Mouse (Mus musculus) liver, postnatal 0 days (tissue): Measurements from ENCODE around the gene Cyp2d34. TPM values are rescaled to one million over a fixed set of nuclear protein-coding genes. Genes with fewer than 3 reads are reported as not detected.

ENCODE experiments used
- ATAC-seq: fragments of 200-750 bp; cut with Nextera tagmentation; 2 replicates; pipeline ENCODE4 v1.8.0; 2017; ENCODE audit warnings: mild to moderate bottlenecking, moderate library complexity
- DNase-seq: peaks from one replicate; pipeline ENCODE4 v3.0.0-alpha.2; 2016
- H3K27ac ChIP-seq: fragments of 300-500 bp; sonication (generic); 2 replicates; pipeline ENCODE4 v1.5.1; 2014; ENCODE audit warnings: antibody characterized with exemption, moderate library complexity, mild to moderate bottlenecking, low read depth
- H3K27me3 ChIP-seq: fragments of 300-500 bp; sonication (generic); 2 replicates; pipeline ENCODE4 v1.6.1; 2014; ENCODE audit warnings: low read length, control low read depth, mixed read lengths; ENCODE audit not compliant: insufficient read depth
- H3K36me3 ChIP-seq: fragments of 300-500 bp; sonication (generic); replicated peaks from 2 replicates; pipeline ENCODE4 v1.6.1; 2014; ENCODE audit warnings: mild to moderate bottlenecking, control low read depth, low read length, moderate library complexity, mixed read lengths; ENCODE audit not compliant: insufficient read depth
- H3K4me1 ChIP-seq: fragments of 300-500 bp; sonication (generic); 2 replicates; pipeline ENCODE4 v1.6.1; 2014; ENCODE audit warnings: antibody characterized with exemption, mild to moderate bottlenecking, control low read depth; ENCODE audit not compliant: insufficient read depth
- H3K4me2 ChIP-seq: fragments of 300-500 bp; sonication (generic); 2 replicates; pipeline ENCODE4 v1.6.1; 2014; ENCODE audit warnings: low read depth, mild to moderate bottlenecking, low read length, moderate library complexity, mixed read lengths
- H3K4me3 ChIP-seq: fragments of 300-500 bp; sonication (generic); 2 replicates; pipeline ENCODE4 v1.5.1; 2014; ENCODE audit warnings: low read depth, low read length
- H3K9ac ChIP-seq: fragments of 300-500 bp; sonication (generic); replicated peaks from 2 replicates; pipeline ENCODE4 v1.6.1; 2014; ENCODE audit warnings: mild to moderate bottlenecking, moderate library complexity
- H3K9me3 ChIP-seq: fragments of 300-500 bp; sonication (generic); 2 replicates; pipeline ENCODE4 v1.6.1; 2016; ENCODE audit warnings: mild to moderate bottlenecking, control low read depth, low read length, mixed read lengths
- CTCF ChIP-seq: sonication (generic); IDR thresholded peaks from 2 replicates; pipeline ENCODE4 v1.5.1; 2016; ENCODE audit warnings: antibody characterized with exemption, low read depth
- EP300 ChIP-seq: IDR thresholded peaks from 2 replicates; pipeline ENCODE4 v1.6.1; 2016; ENCODE audit warnings: antibody characterized with exemption, low read depth, mild to moderate bottlenecking
- WGBS: fragments of 180-500 bp; shearing (Covaris S2); extraction: QIAGEN DNeasy Blood & Tissue Kit; methylation state at CpG from one replicate; pipeline ENCODE4 v1.1.7; 2014; ENCODE audit not compliant: insufficient replicate concordance; 5-methylcytosine and 5-hydroxymethylcytosine counted together
- polyA plus RNA-seq: library from polyadenylated mRNA; unstranded; fragments of >200 nt; fragmentation: Nextera tagmentation; extraction: Ambion mirVana; gene quantifications from 2 replicates; pipeline ENCODE4 v1.2.1, GENCODE M21; 2015

The Cyp2d34 gene
- polyA plus RNA-seq, 1 experiment from 2014 or later = not detected

GRCm38 (mm10) chr15:82641390-82641789, 20.6 kb upstream of the Cyp2d34 start:
- TF ChIP-seq CTCF (no peak), EP300 (0 out of 2 replicates have a peak, but pooled peaks have one; percentile 27)
- peak; percentile 29 for DNase-seq
- ATAC-seq = peak; percentile 85
- H3K9ac ChIP-seq = no peak overlapping the region
- 65% methylated on average over 5 of the region's 5 CpGs for WGBS
- no peaks in the 10 kb centered on the region for H3K9me3 ChIP-seq
- H3K4me3 ChIP-seq = no peak overlapping the region
- no peaks in the 10 kb centered on the region for H3K27me3 ChIP-seq
- H3K27ac ChIP-seq = peak overlapping the region; percentile 16; the same call in 1 of the 2 replicates
- H3K4me2 ChIP-seq = no peak overlapping the region
- H3K4me1 ChIP-seq = no peaks in the 10 kb centered on the region; the same call in 1 of the 2 replicates
- no peaks in the 10 kb centered on the region for H3K36me3 ChIP-seq

- Histone ChIP-seq H3K27ac (no peak overlapping the region), H3K36me3 (no peaks in the 10 kb centered on the region), H3K4me1 (no peaks in the 10 kb centered on the region; the same call in 1 of the 2 replicates), H3K9me3 (no peaks in the 10 kb centered on the region), H3K9ac (no peak overlapping the region), H3K27me3 (no peaks in the 10 kb centered on the region), H3K4me3 (no peak overlapping the region), H3K4me2 (no peak overlapping the region)
- 80% methylated on average over 7 of the region's 7 CpGs for WGBS
- DNase-seq = no peak
- TF ChIP-seq CTCF (no peak), EP300 (no peak)
- ATAC-seq = no peak
Observed at GRCm38 (mm10) chr15:82640201-82640600, 19.5 kb upstream of the Cyp2d34 start.

- H3K9ac ChIP-seq = no peak overlapping the region
- DNase-seq (no peak), ATAC-seq (peak; percentile 41)
- TF ChIP-seq CTCF = no peak
- 0 out of 2 replicates have a peak, but pooled peaks have one; percentile 29 for TF ChIP-seq EP300
- no peak overlapping the region for H3K27ac ChIP-seq
- H3K9me3 ChIP-seq = no peaks in the 10 kb centered on the region
- 68% methylated on average over 14 of the region's 14 CpGs for WGBS
- no peaks in the 10 kb centered on the region for H3K4me1 ChIP-seq
- H3K4me3 ChIP-seq = no peak overlapping the region
- H3K4me2 ChIP-seq = no peak overlapping the region
- no peaks in the 10 kb centered on the region for H3K27me3 ChIP-seq
- no peaks in the 10 kb centered on the region for H3K36me3 ChIP-seq
Observed at GRCm38 (mm10) chr15:82637130-82638075, 16.7 kb upstream of the Cyp2d34 start.

- no peak overlapping the region for H3K9ac ChIP-seq
- no peak overlapping the region for H3K4me3 ChIP-seq
- DNase-seq = no peak
- no peak overlapping the region for H3K27ac ChIP-seq
- no peak for ATAC-seq
- no peaks in the 10 kb centered on the region for H3K4me1 ChIP-seq
- no peaks in the 10 kb centered on the region for H3K27me3 ChIP-seq
- 79% methylated on average over 1 of the region's 1 CpGs for WGBS
- H3K4me2 ChIP-seq = no peak overlapping the region
- no peaks in the 10 kb centered on the region for H3K36me3 ChIP-seq
- no peak for TF ChIP-seq EP300
- TF ChIP-seq CTCF = no peak
- H3K9me3 ChIP-seq = no peaks in the 10 kb centered on the region
Observed at GRCm38 (mm10) chr15:82634976-82635375, 14.2 kb upstream of the Cyp2d34 start.

GRCm38 (mm10) chr15:82621993-82622392, 1.2 kb upstream of the Cyp2d34 start:
- TF ChIP-seq CTCF (no peak), EP300 (no peak)
- 33% methylated on average over 1 of the region's 1 CpGs for WGBS

GRCm38 (mm10) chr15:82618362-82619020, 2.3 kb downstream of the Cyp2d34 start:
- no peak overlapping the region for H3K4me2 ChIP-seq
- H3K9me3 ChIP-seq = no peaks in the 10 kb centered on the region
- H3K36me3 ChIP-seq = no peaks in the 10 kb centered on the region
- no peak overlapping the region for H3K9ac ChIP-seq
- H3K27ac ChIP-seq = no peak overlapping the region
- ATAC-seq = no peak
- no peak for DNase-seq
- TF ChIP-seq EP300 = no peak
- TF ChIP-seq CTCF = no peak
- WGBS = 75% methylated on average over 9 of the region's 9 CpGs
- H3K4me1 ChIP-seq = no peaks in the 10 kb centered on the region
- no peak overlapping the region for H3K4me3 ChIP-seq
- no peaks in the 10 kb centered on the region for H3K27me3 ChIP-seq

More at GRCm38 (mm10) chr15:82621993-82622392, 1.2 kb upstream of the Cyp2d34 start:
- H3K9ac ChIP-seq = no peak overlapping the region
- H3K4me1 ChIP-seq = no peaks in the 10 kb centered on the region
- ATAC-seq = no peak
- DNase-seq = no peak
- H3K27ac ChIP-seq = no peak overlapping the region
- H3K27me3 ChIP-seq = no peaks in the 10 kb centered on the region
- no peak overlapping the region for H3K4me2 ChIP-seq
- H3K36me3 ChIP-seq = no peaks in the 10 kb centered on the region
- H3K4me3 ChIP-seq = no peak overlapping the region
- no peaks in the 10 kb centered on the region for H3K9me3 ChIP-seq
